Mouse (Mus musculus): ENCODE data around the gene Nceh1. TPM values are rescaled to one million over a fixed set of nuclear protein-coding genes. Genes with fewer than 3 reads are reported as not detected.
A peak's percentile ranks its signal among the peaks of the same experiment; 100 is the strongest.

Nceh1 gene
- polyA plus RNA-seq, 1 experiment from 2014 or later: 10.1 TPM

- H3K27me3 ChIP-seq (replicated peaks; ENCODE audit: control insufficient read depth, insufficient read depth, low read length): no peaks in the 10 kb centered on the region
- no peak overlapping the region for H3K4me2 ChIP-seq (ENCODE audit: low read depth, low read length)
- ATAC-seq: no peak
- H3K4me3 ChIP-seq (ENCODE audit: low read length): no peak overlapping the region
- no peaks in the 10 kb centered on the region for H3K36me3 ChIP-seq (ENCODE audit: control insufficient read depth, insufficient read depth, low read length)
- 88% methylated on average over 7 of the region's 7 CpGs for WGBS
- H3K9me3 ChIP-seq (ENCODE audit: control insufficient read depth, low read length): no peaks in the 10 kb centered on the region
- H3K4me1 ChIP-seq (ENCODE audit: control insufficient read depth, insufficient read depth, low read length): no peaks in the 10 kb centered on the region
- H3K9ac ChIP-seq (ENCODE audit: low read depth, low read length): no peak overlapping the region
- H3K27ac ChIP-seq (ENCODE audit: low read length): no peak overlapping the region
Observed at GRCm38 (mm10) chr3:27199120-27199519, 16.4 kb downstream of the Nceh1 start.

- H3K9ac ChIP-seq (ENCODE audit: low read depth, low read length): no peak overlapping the region
- H3K9me3 ChIP-seq (ENCODE audit: control insufficient read depth, low read length): no peaks in the 10 kb centered on the region
- no peaks in the 10 kb centered on the region for H3K27me3 ChIP-seq (replicated peaks; ENCODE audit: control insufficient read depth, insufficient read depth, low read length)
- no peak for ATAC-seq
- H3K27ac ChIP-seq (ENCODE audit: low read length): no peak overlapping the region
- WGBS: 84% methylated on average over 5 of the region's 5 CpGs
- H3K4me1 ChIP-seq (ENCODE audit: control insufficient read depth, insufficient read depth, low read length): peaks cover 13% of the 10 kb centered on the region
- H3K4me2 ChIP-seq (ENCODE audit: low read depth, low read length): no peak overlapping the region
- H3K36me3 ChIP-seq (ENCODE audit: control insufficient read depth, insufficient read depth, low read length): no peaks in the 10 kb centered on the region
- no peak overlapping the region for H3K4me3 ChIP-seq (ENCODE audit: low read length)
Observed at GRCm38 (mm10) chr3:27201728-27202411, 19.1 kb downstream of the Nceh1 start.

- Histone ChIP-seq H3K4me3 (ENCODE audit: low read length) (no peak overlapping the region), H3K27ac (ENCODE audit: low read length) (peak overlapping the region; percentile 45), H3K9me3 (ENCODE audit: control insufficient read depth, low read length) (0 out of 2 replicates have a peak, but pooled peaks cover 5% of the 10 kb centered on the region), H3K36me3 (ENCODE audit: control insufficient read depth, insufficient read depth, low read length) (no peaks in the 10 kb centered on the region), H3K4me1 (ENCODE audit: control insufficient read depth, insufficient read depth, low read length) (peaks cover 13% of the 10 kb centered on the region), H3K4me2 (ENCODE audit: low read depth, low read length) (no peak overlapping the region), H3K27me3 (replicated peaks; ENCODE audit: control insufficient read depth, insufficient read depth, low read length) (no peaks in the 10 kb centered on the region), H3K9ac (ENCODE audit: low read depth, low read length) (no peak overlapping the region)
- WGBS: 30% methylated on average over 5 of the region's 5 CpGs
- peak; percentile 63 for ATAC-seq
Observed at GRCm38 (mm10) chr3:27205068-27205467, 22.3 kb downstream of the Nceh1 start.

DNA sequence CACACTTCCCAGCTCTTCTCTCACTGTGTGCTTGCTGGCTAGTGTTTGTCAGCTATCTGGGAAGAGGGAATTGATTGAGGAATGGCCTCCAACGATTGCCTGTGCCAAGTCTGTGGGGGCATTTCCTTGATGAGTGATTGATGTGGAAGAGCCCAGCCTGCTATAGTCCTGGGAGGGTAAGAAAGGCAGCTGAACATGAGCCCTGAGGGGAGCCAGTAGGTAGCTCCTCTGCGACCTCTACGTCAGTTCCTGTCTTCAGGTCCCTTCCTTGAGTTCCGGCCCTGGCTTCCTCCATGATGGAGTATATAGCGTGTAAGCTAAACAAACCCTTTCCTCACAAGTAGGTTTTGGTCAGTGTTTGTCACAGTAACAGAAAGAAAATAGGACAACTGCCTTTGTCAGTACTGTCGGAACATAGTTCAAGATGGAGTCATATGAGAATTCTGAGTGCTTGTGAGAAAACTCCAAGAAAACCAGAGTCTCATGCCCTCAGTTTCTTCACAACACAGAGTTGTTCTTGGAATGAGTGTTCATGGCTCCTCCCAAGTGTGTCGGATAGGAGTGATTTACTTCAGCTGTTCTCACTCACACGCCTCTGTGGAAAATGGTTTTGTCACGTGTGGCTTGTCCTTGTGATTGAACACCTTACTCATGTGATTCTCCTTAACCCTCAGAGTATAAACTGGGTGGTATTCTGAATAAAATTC is 22.9 kb downstream of the Nceh1 start:
- H3K9ac ChIP-seq (ENCODE audit: low read depth, low read length): no peak overlapping the region
- H3K27ac ChIP-seq (ENCODE audit: low read length): peak overlapping the region; percentile 45; the same call in 1 of the 2 replicates
- no peak overlapping the region for H3K4me3 ChIP-seq (ENCODE audit: low read length)
- ATAC-seq: peak; percentile 41
- H3K4me2 ChIP-seq (ENCODE audit: low read depth, low read length): no peak overlapping the region
- H3K27me3 ChIP-seq (replicated peaks; ENCODE audit: control insufficient read depth, insufficient read depth, low read length): no peaks in the 10 kb centered on the region
- no peaks in the 10 kb centered on the region for H3K36me3 ChIP-seq (ENCODE audit: control insufficient read depth, insufficient read depth, low read length)
- H3K9me3 ChIP-seq (ENCODE audit: control insufficient read depth, low read length): 0 out of 2 replicates have a peak, but pooled peaks cover 5% of the 10 kb centered on the region
- WGBS: 60% methylated on average over 9 of the region's 9 CpGs
- peaks cover 13% of the 10 kb centered on the region for H3K4me1 ChIP-seq (ENCODE audit: control insufficient read depth, insufficient read depth, low read length)

- peak; percentile 5; the same call in 1 of the 2 replicates for ATAC-seq
- no peaks in the 10 kb centered on the region for H3K36me3 ChIP-seq (ENCODE audit: control insufficient read depth, insufficient read depth, low read length)
- H3K9me3 ChIP-seq (ENCODE audit: control insufficient read depth, low read length): 0 out of 2 replicates have a peak, but pooled peaks cover 5% of the 10 kb centered on the region
- H3K27me3 ChIP-seq (replicated peaks; ENCODE audit: control insufficient read depth, insufficient read depth, low read length): no peaks in the 10 kb centered on the region
- no peak overlapping the region for H3K9ac ChIP-seq (ENCODE audit: low read depth, low read length)
- H3K4me1 ChIP-seq (ENCODE audit: control insufficient read depth, insufficient read depth, low read length): peaks cover 13% of the 10 kb centered on the region
- peak overlapping the region; percentile 3; the same call in 1 of the 2 replicates for H3K27ac ChIP-seq (ENCODE audit: low read length)
- no peak overlapping the region for H3K4me2 ChIP-seq (ENCODE audit: low read depth, low read length)
- whole genome bisulfite sequencing: 45% methylated on average over 4 of the region's 4 CpGs
- no peak overlapping the region for H3K4me3 ChIP-seq (ENCODE audit: low read length)
Observed at GRCm38 (mm10) chr3:27206221-27206560, 23.4 kb downstream of the Nceh1 start.

DNA sequence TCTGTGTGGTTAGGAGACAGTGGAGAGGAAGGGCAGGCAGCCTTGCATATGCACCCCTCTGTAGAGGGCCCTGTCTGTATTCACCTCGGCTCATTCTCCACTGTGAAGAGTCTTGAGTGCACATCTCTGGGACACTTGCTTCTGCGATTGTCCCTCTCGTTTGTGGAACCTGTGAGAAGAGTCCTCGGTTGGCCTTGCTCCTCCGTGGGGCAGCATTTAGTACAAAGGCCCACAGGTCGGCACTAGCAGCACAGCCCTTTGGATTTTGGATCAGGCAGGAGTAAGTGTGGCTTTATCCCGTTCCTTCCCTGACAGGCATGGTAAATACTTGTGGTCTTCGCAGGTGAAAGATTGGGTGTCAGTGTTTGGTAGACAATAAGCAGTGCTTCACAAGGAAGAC is 23.8 kb downstream of the Nceh1 start:
- Histone ChIP-seq H3K9me3 (ENCODE audit: control insufficient read depth, low read length) (0 out of 2 replicates have a peak, but pooled peaks cover 5% of the 10 kb centered on the region), H3K27me3 (replicated peaks; ENCODE audit: control insufficient read depth, insufficient read depth, low read length) (no peaks in the 10 kb centered on the region), H3K4me3 (ENCODE audit: low read length) (no peak overlapping the region), H3K4me1 (ENCODE audit: control insufficient read depth, insufficient read depth, low read length) (peaks cover 13% of the 10 kb centered on the region), H3K9ac (ENCODE audit: low read depth, low read length) (no peak overlapping the region), H3K27ac (ENCODE audit: low read length) (peak overlapping the region; percentile 3; the same call in 1 of the 2 replicates), H3K4me2 (ENCODE audit: low read depth, low read length) (no peak overlapping the region), H3K36me3 (ENCODE audit: control insufficient read depth, insufficient read depth, low read length) (no peaks in the 10 kb centered on the region)
- ATAC-seq: no peak
- WGBS: 80% methylated on average over 8 of the region's 8 CpGs

- Histone ChIP-seq H3K4me2 (ENCODE audit: low read depth, low read length) (no peak overlapping the region), H3K4me1 (ENCODE audit: control insufficient read depth, insufficient read depth, low read length) (peaks cover 13% of the 10 kb centered on the region), H3K36me3 (ENCODE audit: control insufficient read depth, insufficient read depth, low read length) (no peaks in the 10 kb centered on the region), H3K27me3 (replicated peaks; ENCODE audit: control insufficient read depth, insufficient read depth, low read length) (no peaks in the 10 kb centered on the region), H3K4me3 (ENCODE audit: low read length) (no peak overlapping the region), H3K27ac (ENCODE audit: low read length) (no peak overlapping the region), H3K9me3 (ENCODE audit: control insufficient read depth, low read length) (0 out of 2 replicates have a peak, but pooled peaks cover 5% of the 10 kb centered on the region), H3K9ac (ENCODE audit: low read depth, low read length) (no peak overlapping the region)
- 83% methylated on average over 9 of the region's 9 CpGs for WGBS
- no peak for ATAC-seq
Observed at GRCm38 (mm10) chr3:27209707-27210106, 26.9 kb downstream of the Nceh1 start.

DNA sequence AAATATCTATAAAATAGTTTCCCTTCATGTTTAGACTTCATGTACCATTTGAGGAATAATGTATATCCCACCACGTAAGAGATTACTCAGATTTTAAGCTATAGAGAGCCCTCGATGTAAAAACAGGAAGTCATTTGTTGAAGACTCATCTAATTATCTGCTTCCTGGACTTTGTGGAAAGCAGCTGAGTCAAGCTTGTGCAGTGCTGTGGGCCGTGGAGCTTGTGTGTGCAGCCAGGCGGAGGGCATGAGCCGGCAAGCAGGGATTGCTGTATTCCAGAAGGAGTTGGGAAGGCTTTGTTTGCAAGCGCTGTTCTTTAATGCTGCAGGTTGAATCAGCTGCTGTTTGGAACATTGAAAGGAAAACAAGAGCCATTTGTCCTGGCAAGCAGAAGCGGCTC is 27.5 kb downstream of the Nceh1 start:
- whole genome bisulfite sequencing: 57% methylated on average over 7 of the region's 7 CpGs
- H3K27ac ChIP-seq (ENCODE audit: low read length): no peak overlapping the region
- no peak overlapping the region for H3K9ac ChIP-seq (ENCODE audit: low read depth, low read length)
- H3K4me3 ChIP-seq (ENCODE audit: low read length): no peak overlapping the region
- no peak overlapping the region for H3K4me2 ChIP-seq (ENCODE audit: low read depth, low read length)
- 0 out of 2 replicates have a peak, but pooled peaks cover 5% of the 10 kb centered on the region for H3K9me3 ChIP-seq (ENCODE audit: control insufficient read depth, low read length)
- ATAC-seq: no peak
- H3K36me3 ChIP-seq (ENCODE audit: control insufficient read depth, insufficient read depth, low read length): no peaks in the 10 kb centered on the region
- H3K4me1 ChIP-seq (ENCODE audit: control insufficient read depth, insufficient read depth, low read length): peaks cover 8% of the 10 kb centered on the region
- H3K27me3 ChIP-seq (replicated peaks; ENCODE audit: control insufficient read depth, insufficient read depth, low read length): no peaks in the 10 kb centered on the region

DNA sequence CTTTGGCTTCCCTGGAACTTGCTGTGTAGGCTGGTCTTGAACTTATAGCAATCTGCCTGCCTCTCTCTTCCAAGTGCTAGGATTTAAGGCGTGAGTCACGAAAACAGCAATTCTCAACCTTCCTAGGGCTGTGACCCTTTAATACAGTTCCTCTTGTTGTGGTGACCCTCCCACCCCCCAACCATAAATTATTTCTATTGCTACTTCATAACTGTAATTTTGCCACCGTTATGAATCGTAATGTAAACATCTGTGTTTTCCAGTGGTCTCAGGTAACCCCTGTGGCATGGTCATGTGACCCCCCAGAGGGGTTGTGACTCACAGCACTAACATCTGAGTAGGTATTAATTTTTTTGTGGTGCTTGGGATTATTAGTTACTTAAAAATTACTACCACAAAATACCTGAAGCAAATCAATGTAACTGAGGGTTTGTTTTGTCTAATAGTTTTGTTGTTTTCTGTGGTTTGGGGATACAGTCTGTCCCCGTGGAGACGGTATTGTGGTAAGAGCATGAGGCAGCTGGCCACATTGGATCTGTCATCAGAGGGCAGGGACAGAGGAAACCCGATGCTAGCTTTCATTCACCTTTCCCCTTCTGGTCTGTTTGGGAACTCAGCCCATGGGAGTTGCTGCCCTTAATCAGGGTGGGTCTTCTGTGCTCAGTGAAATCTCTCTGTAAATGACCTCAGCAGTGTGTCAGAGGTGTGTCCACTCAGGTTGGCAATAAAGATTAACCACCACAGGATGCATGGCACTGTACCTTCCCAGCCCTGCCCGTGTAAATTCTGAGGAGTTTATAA is 31.5 kb downstream of the Nceh1 start:
- WGBS: 79% methylated on average over 8 of the region's 8 CpGs
- Histone ChIP-seq H3K9me3 (ENCODE audit: control insufficient read depth, low read length) (0 out of 2 replicates have a peak, but pooled peaks cover 2% of the 10 kb centered on the region), H3K27ac (ENCODE audit: low read length) (no peak overlapping the region), H3K36me3 (ENCODE audit: control insufficient read depth, insufficient read depth, low read length) (no peaks in the 10 kb centered on the region), H3K4me3 (ENCODE audit: low read length) (no peak overlapping the region), H3K4me2 (ENCODE audit: low read depth, low read length) (no peak overlapping the region), H3K27me3 (replicated peaks; ENCODE audit: control insufficient read depth, insufficient read depth, low read length) (no peaks in the 10 kb centered on the region), H3K9ac (ENCODE audit: low read depth, low read length) (no peak overlapping the region), H3K4me1 (ENCODE audit: control insufficient read depth, insufficient read depth, low read length) (0 out of 2 replicates have a peak, but pooled peaks cover 3% of the 10 kb centered on the region)
- no peak for ATAC-seq
